Comparison of ENCODE assay signal across 1 mouse cellular context in the genomic region with DNA sequence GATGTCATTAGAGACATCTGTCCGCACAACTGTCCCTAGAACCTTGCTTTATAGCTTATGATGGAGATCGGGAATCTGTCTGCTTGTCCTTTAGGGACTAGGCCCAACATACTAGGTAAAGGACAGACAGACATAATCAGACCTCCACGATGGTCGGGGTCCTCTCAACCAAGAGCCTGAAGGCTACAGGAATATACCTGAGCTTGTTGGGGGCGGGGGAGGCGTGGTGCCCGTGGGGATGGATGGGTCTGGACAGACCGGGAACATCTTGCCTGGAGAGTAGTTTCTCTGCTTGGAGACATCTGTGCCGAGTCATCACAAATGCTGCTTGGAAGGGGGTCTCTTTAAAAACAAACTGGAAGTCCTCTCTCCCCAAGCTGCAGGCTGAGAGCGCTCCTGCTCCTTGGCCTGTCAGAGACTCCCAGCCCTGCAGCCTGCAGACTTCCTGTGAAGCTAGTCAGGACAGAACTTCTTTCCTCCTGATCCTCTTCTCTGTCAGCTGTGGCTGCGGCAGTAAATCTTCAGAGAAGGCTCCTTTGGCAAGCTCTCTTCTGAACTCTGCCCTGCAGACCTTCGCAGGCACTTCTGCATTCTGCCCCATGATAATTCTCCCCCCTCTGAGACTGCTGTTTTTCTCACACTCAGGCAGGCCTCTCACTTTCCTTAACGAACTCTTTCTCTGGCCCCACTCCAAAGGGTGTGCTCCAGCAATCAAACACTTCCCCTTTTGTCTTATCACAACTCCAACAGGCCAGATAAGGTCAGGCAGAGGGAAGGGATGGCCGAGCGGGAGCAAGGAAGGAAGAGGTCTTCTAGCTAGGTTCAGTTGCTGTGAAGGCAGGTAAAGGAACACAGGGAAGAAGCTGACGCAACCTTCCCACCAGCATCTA.
TF ChIP-seq lines count a peak whose summit lies in the region.

No protein-coding gene starts in this region.

TF ChIP-seq in MEL, 35 proteins besides CTCF, POLR2A, EP300 and RAD21 (continued from another document):
- TF ChIP-seq NRF1 (IDR thresholded peaks at IDR 0.05; ENCODE audit: insufficient read depth, low read depth, low read length, poor library complexity, severe bottlenecking) (no peak), CHD2 (IDR thresholded peaks at IDR 0.05; ENCODE audit: low read length) (peak; percentile 73), ZKSCAN1 (IDR thresholded peaks at IDR 0.05; ENCODE audit: low read depth, low read length) (no peak), MAX (IDR thresholded peaks at IDR 0.05; ENCODE audit: low read length) (no peak; the same call in 1 of the 2 replicates), TBP (IDR thresholded peaks at IDR 0.05; ENCODE audit: low read depth, low read length) (peak; percentile 84), E2F4 (IDR thresholded peaks at IDR 0.05; ENCODE audit: borderline replicate concordance, low read depth, low read length) (no peak), MAFK (IDR thresholded peaks at IDR 0.05; ENCODE audit: borderline replicate concordance, low read depth, low read length) (peak; percentile 62; the same call in 1 of the 2 replicates), SMC3 (IDR thresholded peaks at IDR 0.05; ENCODE audit: low read depth, low read length) (peak; percentile 15; the same call in 1 of the 2 replicates)
